Mouse (Mus musculus): Measurements from ENCODE around the gene Kmt2a.
"Not testable (repeated sequence)": the region's sequence is repeated elsewhere in the genome, so short reads cannot be mapped to it uniquely, and the experiment has no call there.

Kmt2a gene

GRCm38 (mm10) chr9:44817522-44817921, 63.6 kb downstream of the Kmt2a start:
- no peak for DNase-seq (ENCODE audit: low spot score)

GRCm38 (mm10) chr9:44814179-44814578, 66.9 kb downstream of the Kmt2a start:
- DNase-seq (ENCODE audit: low spot score): no peak

- DNase-seq (ENCODE audit: low spot score): no peak
Measured at GRCm38 (mm10) chr9:44810316-44810715, 70.8 kb downstream of the Kmt2a start.

- DNase-seq (ENCODE audit: low spot score): no peak
Measured at GRCm38 (mm10) chr9:44807778-44808177, 73.3 kb downstream of the Kmt2a start.

- DNase-seq (ENCODE audit: low spot score): no peak
Measured at GRCm38 (mm10) chr9:44807141-44807540, 74.0 kb downstream of the Kmt2a start.

GRCm38 (mm10) chr9:44805536-44805935, 75.6 kb downstream of the Kmt2a start:
- DNase-seq (ENCODE audit: low spot score): no peak

GRCm38 (mm10) chr9:44804678-44805077, 76.4 kb downstream of the Kmt2a start:
- DNase-seq (ENCODE audit: low spot score): no peak

GRCm38 (mm10) chr9:44802808-44803450, 78.2 kb downstream of the Kmt2a start, which contains the start of gene Ttc36:
TSS of gene Ttc36 (minus strand) at chr9:44803072.
- no peak for DNase-seq (ENCODE audit: low spot score)

- DNase-seq (ENCODE audit: low spot score): no peak
Measured at GRCm38 (mm10) chr9:44801669-44802068, 79.4 kb downstream of the Kmt2a start.

GRCm38 (mm10) chr9:44799958-44800324, 81.2 kb downstream of the Kmt2a start:
- no peak for DNase-seq (ENCODE audit: low spot score)

- DNase-seq (ENCODE audit: low spot score): peak; percentile 64
Measured at GRCm38 (mm10) chr9:44799102-44799957, 81.8 kb downstream of the Kmt2a start, which contains the start of gene Tmem25. TSS of gene Tmem25 (minus strand) at chr9:44799307.

- DNase-seq (ENCODE audit: low spot score): no peak
Measured at GRCm38 (mm10) chr9:44798298-44798697, 82.8 kb downstream of the Kmt2a start.

GRCm38 (mm10) chr9:44792842-44793241, 88.3 kb downstream of the Kmt2a start:
- DNase-seq (ENCODE audit: low spot score): no peak

- DNase-seq (ENCODE audit: low spot score): peak; percentile 97
Measured at GRCm38 (mm10) chr9:44772750-44773651, 108.1 kb downstream of the Kmt2a start.

GRCm38 (mm10) chr9:44772392-44772749, 108.7 kb downstream of the Kmt2a start:
- DNase-seq (ENCODE audit: low spot score): no peak

- DNase-seq (ENCODE audit: low spot score): no peak
Measured at GRCm38 (mm10) chr9:44771376-44771775, 109.7 kb downstream of the Kmt2a start.

- not testable (repeated sequence) for DNase-seq (ENCODE audit: low spot score)
Measured at GRCm38 (mm10) chr9:44768029-44768394, 113.1 kb downstream of the Kmt2a start.

- DNase-seq (ENCODE audit: low spot score): peak; percentile 88
Measured at GRCm38 (mm10) chr9:44767101-44768028, 113.7 kb downstream of the Kmt2a start, which contains the start of the genes Arcn1 and Ift46. TSS of gene Arcn1 (minus strand) at chr9:44767845. TSS of gene Ift46 (plus strand) at chr9:44767908.

GRCm38 (mm10) chr9:44760873-44761272, 120.2 kb downstream of the Kmt2a start:
- no peak for DNase-seq (ENCODE audit: low spot score)
